ENCODE assay signal across 16 mouse cellular contexts in the genomic region with DNA sequence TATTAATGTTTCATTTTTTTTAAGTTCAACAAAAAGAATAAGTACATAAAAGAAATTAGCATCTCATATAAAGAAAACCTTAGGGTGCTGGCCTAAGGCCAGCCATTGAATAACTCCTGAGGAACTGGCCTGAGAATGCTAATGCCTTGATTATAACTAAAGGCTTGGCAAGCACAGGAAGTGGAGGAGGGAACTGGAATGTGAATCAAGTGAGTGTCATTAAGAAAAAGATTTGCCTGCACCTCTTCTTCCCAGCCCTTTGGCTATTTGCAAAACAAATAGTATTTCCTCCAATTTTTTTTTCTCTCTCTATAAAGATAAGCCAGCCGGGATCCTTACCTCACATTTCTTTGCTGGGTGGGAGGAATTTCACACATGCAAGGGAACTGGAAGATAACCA.
DNase-seq lines count a peak whose midpoint lies in the region; ATAC-seq and TF ChIP-seq lines count a peak whose summit lies in the region.
"Had no signal": no experiment of that assay in that cellular context is flagged by ENCODE, and none has a peak within 500 bp of the region (broad histone marks: within the 10 kb centered on the region; RNA-seq: fewer than 3 reads in every experiment).

No protein-coding gene starts in this region.

- H3K9me3 ChIP-seq in heart, embryonic 12.5 days (replicated peaks) = peaks cover 7% of the 10 kb centered on the region; the same call in 1 of the 2 replicates
- no peaks in the 10 kb centered on the region for H3K9me3 ChIP-seq in liver, postnatal 0 days (ENCODE audit: low read length)
- H3K9me3 ChIP-seq in kidney, embryonic 15.5 days (replicated peaks) = no peaks in the 10 kb centered on the region
- H3K9me3 ChIP-seq: hindbrain, embryonic 12.5 days; midbrain, embryonic 10.5 days had no signal

- H3K4me3 ChIP-seq in heart, embryonic 12.5 days = no peak overlapping the region
- H3K4me3 ChIP-seq in liver, postnatal 0 days (ENCODE audit: low read depth, low read length) = no peak overlapping the region
- no peak overlapping the region for H3K4me3 ChIP-seq in kidney, embryonic 15.5 days (replicated peaks)
- H3K4me3 ChIP-seq: hindbrain, embryonic 12.5 days; midbrain, embryonic 10.5 days; myocyte had no signal

- H3K4me2 ChIP-seq in heart, embryonic 12.5 days = no peak overlapping the region
- H3K4me2 ChIP-seq in liver, postnatal 0 days (ENCODE audit: low read depth, low read length) = no peak overlapping the region
- no peak overlapping the region for H3K4me2 ChIP-seq in kidney, embryonic 15.5 days
- H3K4me2 ChIP-seq: hindbrain, embryonic 12.5 days had no signal

- no peak for ATAC-seq in heart, embryonic 12.5 days (ENCODE audit: insufficient number of reproducible peaks, low FRiP score)
- ATAC-seq in liver, postnatal 0 days = no peak
- no peak for ATAC-seq in kidney, embryonic 15.5 days (replicated peaks; ENCODE audit: low FRiP score)
- ATAC-seq in frontal cortex, adult (ENCODE audit: low TSS enrichment) = no peak
- ATAC-seq: forebrain, postnatal 0 days had no signal

- peaks cover 18% of the 10 kb centered on the region for H3K4me1 ChIP-seq in heart, embryonic 12.5 days (replicated peaks)
- peaks cover 13% of the 10 kb centered on the region for H3K4me1 ChIP-seq in liver, postnatal 0 days (ENCODE audit: insufficient read depth)
- H3K4me1 ChIP-seq in kidney, embryonic 15.5 days = peaks cover 40% of the 10 kb centered on the region

- no peaks in the 10 kb centered on the region for H3K36me3 ChIP-seq in heart, embryonic 12.5 days
- no peaks in the 10 kb centered on the region for H3K36me3 ChIP-seq in liver, postnatal 0 days (replicated peaks; ENCODE audit: insufficient read depth, low read length)
- no peaks in the 10 kb centered on the region for H3K36me3 ChIP-seq in kidney, embryonic 15.5 days
- H3K36me3 ChIP-seq: hindbrain, embryonic 12.5 days had no signal

- DNase-seq in heart, adult 8-10 months (ENCODE audit: low spot score) = peak; percentile 60
- no peak for DNase-seq in liver, postnatal 0 days
- DNase-seq in liver = no peak
- DNase-seq in NIH3T3 (ENCODE audit: low read depth) = peak; percentile 55
- DNase-seq in thymus, postnatal 10 days (ENCODE audit: low spot score in 2 of 2) = no peak
- DNase-seq: cerebellum, adult 18-20 months; forebrain, postnatal 0 days; gastrocnemius, postnatal 25 days; left cerebral cortex, postnatal 4 days had no signal

- no peak for TF ChIP-seq CTCF in liver, postnatal 0 days (IDR thresholded peaks at IDR 0.05; ENCODE audit: low read depth)

- no peak for TF ChIP-seq EP300 in liver, postnatal 0 days (IDR thresholded peaks at IDR 0.05; ENCODE audit: low read depth)

- 7% methylated on average over 1 of the region's 1 CpGs for WGBS in heart, embryonic 12.5 days
- 20% methylated on average over 1 of the region's 1 CpGs for WGBS in liver, postnatal 0 days (ENCODE audit: insufficient replicate concordance)
- WGBS in kidney, embryonic 15.5 days = 7% methylated on average over 1 of the region's 1 CpGs

- no peak overlapping the region for H3K9ac ChIP-seq in heart, embryonic 12.5 days
- no peak overlapping the region for H3K9ac ChIP-seq in liver, postnatal 0 days (replicated peaks)
- H3K9ac ChIP-seq in kidney, embryonic 15.5 days = no peak overlapping the region
- H3K9ac ChIP-seq: forebrain, postnatal 0 days; hindbrain, embryonic 12.5 days; liver, embryonic 14.5 days had no signal

- no peaks in the 10 kb centered on the region for H3K27me3 ChIP-seq in heart, embryonic 12.5 days (replicated peaks)
- H3K27me3 ChIP-seq in liver, postnatal 0 days (ENCODE audit: insufficient read depth, low read length) = no peaks in the 10 kb centered on the region
- no peaks in the 10 kb centered on the region for H3K27me3 ChIP-seq in kidney, embryonic 15.5 days
- H3K27me3 ChIP-seq: hindbrain, embryonic 12.5 days had no signal

- H3K27ac ChIP-seq in heart, embryonic 12.5 days (ENCODE audit: poor library complexity, severe bottlenecking) = no peak overlapping the region
- H3K27ac ChIP-seq in liver, postnatal 0 days (ENCODE audit: low read depth) = peak overlapping the region; percentile 84
- H3K27ac ChIP-seq in kidney, embryonic 15.5 days = peak overlapping the region; percentile 41; the same call in 1 of the 2 replicates
- H3K27ac ChIP-seq: hindbrain, embryonic 12.5 days; liver, embryonic 14.5 days had no signal

Comparison
In these comparisons a context has a peak if more than half of its experiments do, and no peak if none do; other contexts are left out.
1. DNase-seq: peak in heart, adult 8-10 months (single experiment) and NIH3T3 (single experiment); none in liver, postnatal 0 days (single experiment), liver (single experiment) and thymus, postnatal 10 days (0 of 2).